Mouse (Mus musculus): Measurements from ENCODE around the gene Fgfr2. TPM values are rescaled to one million over a fixed set of nuclear protein-coding genes. Genes with fewer than 3 reads are reported as not detected.

Gene Fgfr2
- polyA plus RNA-seq, 1 experiment from 2014 or later: 123 TPM

GRCm38 (mm10) chr7:130473881-130474280 lies 2649.3 kb downstream of the Fgfr2 start:
- H3K4me1 ChIP-seq: peaks cover 10% of the 10 kb centered on the region; the same call in 1 of the 2 replicates
- H3K4me3 ChIP-seq: no peak overlapping the region
- no peak for ATAC-seq (ENCODE audit: low FRiP score, low read depth)
- no peak overlapping the region for H3K27ac ChIP-seq
- peaks cover 2% of the 10 kb centered on the region; the same call in 1 of the 2 replicates for H3K36me3 ChIP-seq
- no peak overlapping the region for H3K4me2 ChIP-seq (replicated peaks)
- no peaks in the 10 kb centered on the region for H3K27me3 ChIP-seq
- no peaks in the 10 kb centered on the region for H3K9me3 ChIP-seq
- WGBS: 71% methylated on average over 3 of the region's 3 CpGs
- H3K9ac ChIP-seq: no peak overlapping the region

- Histone ChIP-seq H3K36me3 (0 out of 2 replicates have a peak, but pooled peaks cover 2% of the 10 kb centered on the region), H3K27me3 (no peaks in the 10 kb centered on the region), H3K9ac (no peak overlapping the region), H3K4me2 (replicated peaks) (no peak overlapping the region), H3K4me3 (no peak overlapping the region), H3K27ac (no peak overlapping the region), H3K4me1 (peaks cover 10% of the 10 kb centered on the region; the same call in 1 of the 2 replicates), H3K9me3 (no peaks in the 10 kb centered on the region)
- ATAC-seq (ENCODE audit: low FRiP score, low read depth): no peak
- WGBS: 75% methylated on average over 6 of the region's 6 CpGs
Measured at GRCm38 (mm10) chr7:130472683-130473082, 2650.5 kb downstream of the Fgfr2 start.

GRCm38 (mm10) chr7:130471045-130471444 lies 2652.1 kb downstream of the Fgfr2 start:
- Histone ChIP-seq H3K27me3 (no peaks in the 10 kb centered on the region), H3K27ac (no peak overlapping the region), H3K9me3 (no peaks in the 10 kb centered on the region), H3K36me3 (peaks cover 8% of the 10 kb centered on the region), H3K4me3 (no peak overlapping the region), H3K9ac (no peak overlapping the region), H3K4me2 (replicated peaks) (no peak overlapping the region), H3K4me1 (peaks cover 5% of the 10 kb centered on the region; the same call in 1 of the 2 replicates)
- ATAC-seq (ENCODE audit: low FRiP score, low read depth): no peak
- 57% methylated on average over 6 of the region's 6 CpGs for WGBS

GRCm38 (mm10) chr7:130455587-130456246 lies 2667.4 kb downstream of the Fgfr2 start:
- H3K27me3 ChIP-seq: no peaks in the 10 kb centered on the region
- no peaks in the 10 kb centered on the region for H3K9me3 ChIP-seq
- no peak overlapping the region for H3K4me3 ChIP-seq
- H3K9ac ChIP-seq: no peak overlapping the region
- peaks cover 42% of the 10 kb centered on the region for H3K36me3 ChIP-seq
- H3K4me2 ChIP-seq (replicated peaks): no peak overlapping the region
- peaks cover 12% of the 10 kb centered on the region; the same call in 1 of the 2 replicates for H3K4me1 ChIP-seq
- peak overlapping the region; percentile 72; the same call in 1 of the 2 replicates for H3K27ac ChIP-seq
- 50% methylated on average over 4 of the region's 4 CpGs for WGBS
- ATAC-seq (ENCODE audit: low FRiP score, low read depth): peak; percentile 66; the same call in 1 of the 2 replicates

GRCm38 (mm10) chr7:130454226-130454625 lies 2668.9 kb downstream of the Fgfr2 start:
- H3K9ac ChIP-seq: no peak overlapping the region
- no peak for ATAC-seq (ENCODE audit: low FRiP score, low read depth)
- H3K36me3 ChIP-seq: peaks cover 29% of the 10 kb centered on the region
- peaks cover 12% of the 10 kb centered on the region; the same call in 1 of the 2 replicates for H3K4me1 ChIP-seq
- H3K27me3 ChIP-seq: no peaks in the 10 kb centered on the region
- H3K4me2 ChIP-seq (replicated peaks): no peak overlapping the region
- WGBS: 73% methylated on average over 3 of the region's 3 CpGs
- H3K9me3 ChIP-seq: no peaks in the 10 kb centered on the region
- H3K27ac ChIP-seq: no peak overlapping the region
- H3K4me3 ChIP-seq: no peak overlapping the region

GRCm38 (mm10) chr7:130435776-130436175 lies 2687.4 kb downstream of the Fgfr2 start:
- ATAC-seq (ENCODE audit: low FRiP score, low read depth): no peak
- H3K4me2 ChIP-seq (replicated peaks): no peak overlapping the region
- H3K4me3 ChIP-seq: no peak overlapping the region
- WGBS: 94% methylated on average over 5 of the region's 5 CpGs
- no peaks in the 10 kb centered on the region for H3K27me3 ChIP-seq
- H3K27ac ChIP-seq: no peak overlapping the region
- no peaks in the 10 kb centered on the region for H3K36me3 ChIP-seq
- peaks cover 6% of the 10 kb centered on the region; the same call in 1 of the 2 replicates for H3K4me1 ChIP-seq
- no peaks in the 10 kb centered on the region for H3K9me3 ChIP-seq
- no peak overlapping the region for H3K9ac ChIP-seq

GRCm38 (mm10) chr7:130432141-130432540 lies 2691.0 kb downstream of the Fgfr2 start:
- ATAC-seq (ENCODE audit: low FRiP score, low read depth): no peak
- Histone ChIP-seq H3K4me2 (replicated peaks) (no peak overlapping the region), H3K27me3 (no peaks in the 10 kb centered on the region), H3K4me3 (no peak overlapping the region), H3K36me3 (no peaks in the 10 kb centered on the region), H3K4me1 (peaks cover 27% of the 10 kb centered on the region), H3K27ac (no peak overlapping the region), H3K9ac (no peak overlapping the region), H3K9me3 (no peaks in the 10 kb centered on the region)
- 92% methylated on average over 2 of the region's 2 CpGs for WGBS

GRCm38 (mm10) chr7:130426586-130426985 lies 2696.6 kb downstream of the Fgfr2 start:
- peak; percentile 86 for ATAC-seq (ENCODE audit: low FRiP score, low read depth)
- H3K9me3 ChIP-seq: no peaks in the 10 kb centered on the region
- H3K27me3 ChIP-seq: no peaks in the 10 kb centered on the region
- H3K4me3 ChIP-seq: no peak overlapping the region; the same call in 1 of the 2 replicates
- no peaks in the 10 kb centered on the region; the same call in 1 of the 2 replicates for H3K36me3 ChIP-seq
- WGBS: 4% methylated on average over 5 of the region's 5 CpGs
- H3K4me1 ChIP-seq: peaks cover 38% of the 10 kb centered on the region
- peak overlapping the region; percentile 74; the same call in 1 of the 2 replicates for H3K27ac ChIP-seq
- H3K4me2 ChIP-seq (replicated peaks): peak overlapping the region; percentile 42
- H3K9ac ChIP-seq: no peak overlapping the region

GRCm38 (mm10) chr7:130425991-130426390 lies 2697.2 kb downstream of the Fgfr2 start:
- Histone ChIP-seq H3K4me1 (peaks cover 34% of the 10 kb centered on the region), H3K27me3 (no peaks in the 10 kb centered on the region), H3K9me3 (no peaks in the 10 kb centered on the region), H3K36me3 (no peaks in the 10 kb centered on the region; the same call in 1 of the 2 replicates), H3K4me3 (no peak overlapping the region), H3K4me2 (replicated peaks) (peak overlapping the region; percentile 42; the same call in 1 of the 2 replicates), H3K9ac (no peak overlapping the region), H3K27ac (peak overlapping the region; percentile 74; the same call in 1 of the 2 replicates)
- WGBS: 13% methylated on average over 2 of the region's 2 CpGs
- no peak for ATAC-seq (ENCODE audit: low FRiP score, low read depth)

GRCm38 (mm10) chr7:130419961-130420360 lies 2703.2 kb downstream of the Fgfr2 start:
- ATAC-seq (ENCODE audit: low FRiP score, low read depth): no peak
- Histone ChIP-seq H3K36me3 (no peaks in the 10 kb centered on the region; the same call in 1 of the 2 replicates), H3K9ac (no peak overlapping the region), H3K4me1 (peaks cover 5% of the 10 kb centered on the region; the same call in 1 of the 2 replicates), H3K4me2 (replicated peaks) (no peak overlapping the region), H3K4me3 (no peak overlapping the region), H3K27ac (no peak overlapping the region), H3K27me3 (no peaks in the 10 kb centered on the region), H3K9me3 (no peaks in the 10 kb centered on the region)
- 71% methylated on average over 1 of the region's 1 CpGs for WGBS

- Histone ChIP-seq H3K4me2 (replicated peaks) (no peak overlapping the region), H3K27me3 (no peaks in the 10 kb centered on the region), H3K36me3 (no peaks in the 10 kb centered on the region), H3K9ac (peak overlapping the region; percentile 4; the same call in 1 of the 2 replicates), H3K4me1 (peaks cover 31% of the 10 kb centered on the region), H3K27ac (peak overlapping the region; percentile 70; the same call in 1 of the 2 replicates), H3K9me3 (no peaks in the 10 kb centered on the region), H3K4me3 (no peak overlapping the region)
- 68% methylated on average over 10 of the region's 10 CpGs for WGBS
- ATAC-seq (ENCODE audit: low FRiP score, low read depth): no peak
Measured at GRCm38 (mm10) chr7:130407622-130408021, 2715.5 kb downstream of the Fgfr2 start.

GRCm38 (mm10) chr7:130403346-130403745 lies 2719.8 kb downstream of the Fgfr2 start:
- no peak for ATAC-seq (ENCODE audit: low FRiP score, low read depth)
- no peaks in the 10 kb centered on the region for H3K9me3 ChIP-seq
- H3K27ac ChIP-seq: no peak overlapping the region
- H3K27me3 ChIP-seq: no peaks in the 10 kb centered on the region
- 49% methylated on average over 2 of the region's 2 CpGs for WGBS
- no peak overlapping the region for H3K4me3 ChIP-seq
- H3K4me1 ChIP-seq: peaks cover 28% of the 10 kb centered on the region
- H3K36me3 ChIP-seq: peaks cover 5% of the 10 kb centered on the region; the same call in 1 of the 2 replicates
- H3K4me2 ChIP-seq (replicated peaks): no peak overlapping the region
- no peak overlapping the region for H3K9ac ChIP-seq
